Mouse (Mus musculus) ES-Bruce4 (cell line): ENCODE measurements around the gene Phgr1.

Experiments
- CTCF ChIP-seq: IDR thresholded peaks from one replicate; pipeline ENCODE4 v1.8.1; 2011; ENCODE audit warnings: low read depth, low read length
- EP300 ChIP-seq: IDR thresholded peaks from 2 replicates; pipeline ENCODE4 v1.6.1; 2011; ENCODE audit warnings: low read depth, low read length; ENCODE audit not compliant: insufficient read depth
- POLR2A ChIP-seq: IDR thresholded peaks from one replicate; pipeline ENCODE4 v1.8.1; 2011; ENCODE audit warnings: low read length; ENCODE audit not compliant: insufficient read depth

DNA sequence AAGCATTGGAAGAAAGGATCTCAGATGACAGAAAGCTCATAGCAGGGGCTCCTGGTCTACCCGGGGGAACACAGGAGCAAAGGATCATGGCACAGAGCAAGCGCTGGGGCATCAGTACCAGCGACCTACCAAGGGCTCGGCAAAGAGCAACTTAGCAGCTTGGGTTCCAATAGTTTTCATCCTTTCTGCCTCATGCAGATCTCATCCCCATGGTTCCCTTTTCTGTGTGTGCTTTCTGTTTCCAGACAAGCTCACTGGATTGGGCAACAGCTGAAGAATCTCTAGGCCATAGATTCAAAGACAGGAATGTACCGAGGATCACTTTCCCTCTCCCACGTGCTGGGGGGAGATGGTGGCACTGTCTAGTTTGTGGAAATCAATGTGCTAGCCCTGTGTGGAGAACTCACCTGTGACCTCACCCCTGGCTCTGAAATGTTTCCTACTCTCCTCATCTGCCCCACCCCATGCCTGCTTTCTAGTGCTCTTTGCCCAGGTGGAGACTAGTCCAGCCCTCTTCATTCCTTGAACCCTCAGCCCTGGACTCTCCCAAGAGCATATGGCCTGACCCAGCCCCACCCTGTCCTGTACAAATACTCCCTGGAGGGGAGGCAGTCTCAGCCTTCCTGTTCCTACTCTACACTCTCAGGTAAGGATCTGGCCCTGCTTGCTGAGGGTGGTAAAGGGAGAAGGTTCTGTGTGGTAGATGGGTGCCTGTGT lies at the start of gene Phgr1:
- TF ChIP-seq CTCF, result no peak
- no peak for TF ChIP-seq POLR2A
- TF ChIP-seq EP300, result no peak
